Mouse (Mus musculus) layer of hippocampus, adult 9-10 months (tissue): ENCODE data around the gene Usp38.
"Not testable (repeated sequence)": the region's sequence is repeated elsewhere in the genome, so short reads cannot be mapped to it uniquely, and the experiment has no call there.

Experiments used
- DNase-seq: peaks from one replicate; pipeline ENCODE4 v3.0.0; 2022; ENCODE audit warnings: low spot score

Gene Usp38

GRCm38 (mm10) chr8:81014789-81015699, at the start of gene Usp38:
Gene Usp38, minus strand, starts transcription at chr8:81014928.
- peak; percentile 98 for DNase-seq

- DNase-seq = no peak
These were observed 47.8 kb upstream of the Usp38 start for GRCm38 (mm10) chr8:81062566-81062965.

DNA sequence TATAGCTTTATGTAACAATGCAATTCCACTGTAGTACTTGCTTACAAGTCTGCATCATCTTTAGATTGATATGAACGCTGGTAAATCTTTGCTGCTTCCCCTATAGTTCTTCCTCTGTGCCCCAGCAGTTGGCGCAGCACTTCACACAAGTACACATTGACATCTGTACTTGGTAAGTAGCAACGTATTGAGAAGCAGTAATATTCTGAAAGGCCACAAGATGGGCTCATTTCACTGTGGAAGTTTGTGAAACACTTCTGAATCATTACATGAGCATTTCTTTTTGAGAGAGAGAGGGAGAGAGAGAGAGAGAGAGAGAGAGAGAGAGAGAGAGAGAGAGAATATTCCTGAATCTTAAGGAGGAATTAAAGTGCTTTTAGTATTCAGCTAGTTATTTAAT, 47.2 kb upstream of the Usp38 start:
- DNase-seq = peak; percentile 18

DNA sequence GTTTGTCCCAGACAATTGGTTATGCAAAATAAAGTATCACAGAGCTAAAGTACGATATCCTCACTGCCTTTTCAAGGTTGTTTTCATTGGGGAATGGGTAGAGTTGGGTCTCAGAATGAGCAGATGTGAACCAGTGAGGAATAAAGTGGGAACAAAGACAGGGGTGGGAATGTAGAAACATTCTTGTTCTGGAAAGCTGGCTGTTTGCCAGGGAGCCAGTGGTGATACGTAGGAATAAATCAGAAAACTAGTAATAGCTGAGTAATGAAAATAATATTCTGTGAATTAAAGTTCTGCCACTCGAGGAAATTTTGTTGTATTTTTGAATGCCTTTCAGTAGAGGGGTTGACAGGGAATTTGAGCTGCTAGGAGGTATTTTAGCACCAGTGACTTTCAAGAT, 29.5 kb upstream of the Usp38 start:
- DNase-seq = no peak

DNA sequence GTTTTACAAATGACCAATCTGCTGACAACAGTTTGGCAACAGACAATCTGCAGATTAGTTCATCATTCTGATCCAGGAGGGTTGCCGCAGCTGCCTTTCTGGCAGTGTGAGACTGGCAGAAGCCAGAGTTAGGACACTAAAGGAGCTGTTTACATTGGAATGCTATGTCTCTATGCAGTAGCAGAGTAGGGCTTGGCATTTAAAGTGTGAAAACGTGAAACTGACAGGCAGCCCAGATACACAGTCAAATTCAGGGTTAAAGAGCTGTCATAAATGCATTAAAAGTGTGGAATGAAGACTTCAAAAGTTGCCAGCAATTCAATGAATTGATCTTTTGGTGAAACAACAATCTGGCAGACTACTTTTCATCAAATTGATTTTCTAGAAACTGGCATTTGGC, 13.3 kb upstream of the Usp38 start:
- DNase-seq = no peak

DNA sequence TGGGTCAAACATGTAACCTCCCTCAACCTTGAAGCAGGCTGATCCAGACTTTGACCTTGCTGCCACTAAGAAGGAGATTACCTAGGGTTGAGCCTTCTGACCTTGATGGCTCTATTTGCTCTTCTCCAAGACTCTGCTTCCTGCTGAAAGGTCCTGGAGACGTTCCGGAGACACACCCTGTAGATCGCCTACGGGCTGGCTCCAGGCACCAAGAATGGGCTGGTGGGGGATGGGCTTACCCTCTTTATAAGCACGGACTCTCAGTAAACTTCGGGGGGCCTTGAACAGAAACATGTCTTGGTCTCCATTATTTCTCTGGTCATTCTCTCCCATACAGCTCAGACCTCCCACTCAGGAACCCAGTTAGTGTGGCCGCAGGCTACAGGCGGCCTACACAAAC, 2.8 kb upstream of the Usp38 start:
- not testable (repeated sequence) for DNase-seq

DNA sequence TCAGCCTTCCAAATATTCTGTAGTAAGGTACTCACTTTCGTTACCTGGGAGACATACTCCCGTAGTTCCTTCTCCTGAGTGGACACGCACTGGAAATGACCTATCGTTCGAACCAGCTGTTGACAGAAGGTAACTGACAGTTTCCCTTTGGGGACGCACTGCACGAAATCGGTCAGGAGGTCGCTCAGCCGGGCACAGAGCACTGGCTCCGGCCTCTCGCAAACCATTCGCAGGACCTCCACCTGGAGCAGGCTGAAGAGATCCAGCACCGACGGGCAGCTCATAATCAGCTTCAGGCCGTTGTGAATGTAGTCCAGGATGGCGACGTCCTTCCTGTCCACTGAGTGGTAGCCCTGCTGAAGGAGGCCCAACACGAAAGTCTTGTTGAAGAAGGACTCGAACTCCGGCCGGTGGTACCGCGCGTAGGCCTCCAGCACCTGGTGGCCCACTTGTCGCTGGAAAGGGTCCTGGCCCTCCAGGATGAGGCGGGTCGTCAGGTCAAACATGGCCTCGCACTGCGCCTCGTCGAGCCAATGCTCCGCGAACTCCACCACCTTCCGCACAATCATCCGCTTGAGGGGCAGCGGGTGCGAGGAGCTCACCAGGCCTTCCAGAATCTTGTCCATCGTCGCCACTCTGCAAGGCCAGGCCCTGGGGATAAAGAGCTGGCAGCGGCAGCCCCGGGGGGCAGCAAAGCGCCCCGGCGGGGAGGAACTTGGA, 757 bp downstream of the Usp38 start:
- DNase-seq = no peak

DNA sequence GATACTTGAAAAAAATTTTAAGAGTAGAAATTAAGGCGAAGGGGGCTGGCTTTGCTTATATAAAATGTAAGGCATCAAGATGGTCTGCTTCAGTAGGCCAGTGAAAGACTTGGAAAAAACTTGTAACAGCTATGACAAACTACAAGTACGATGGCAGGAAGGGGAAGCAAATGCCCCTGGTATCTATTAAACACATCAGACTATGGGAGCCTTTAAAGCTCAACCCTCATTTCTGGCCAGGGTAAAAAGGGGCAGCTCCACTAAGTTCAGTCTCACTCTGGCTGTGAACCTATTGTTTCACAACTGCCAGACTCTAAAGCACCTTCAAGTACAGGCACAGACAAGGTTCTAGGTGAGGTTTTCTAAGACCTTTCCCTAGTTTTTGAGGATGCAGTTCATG, 2.0 kb downstream of the Usp38 start:
- DNase-seq = no peak

DNA sequence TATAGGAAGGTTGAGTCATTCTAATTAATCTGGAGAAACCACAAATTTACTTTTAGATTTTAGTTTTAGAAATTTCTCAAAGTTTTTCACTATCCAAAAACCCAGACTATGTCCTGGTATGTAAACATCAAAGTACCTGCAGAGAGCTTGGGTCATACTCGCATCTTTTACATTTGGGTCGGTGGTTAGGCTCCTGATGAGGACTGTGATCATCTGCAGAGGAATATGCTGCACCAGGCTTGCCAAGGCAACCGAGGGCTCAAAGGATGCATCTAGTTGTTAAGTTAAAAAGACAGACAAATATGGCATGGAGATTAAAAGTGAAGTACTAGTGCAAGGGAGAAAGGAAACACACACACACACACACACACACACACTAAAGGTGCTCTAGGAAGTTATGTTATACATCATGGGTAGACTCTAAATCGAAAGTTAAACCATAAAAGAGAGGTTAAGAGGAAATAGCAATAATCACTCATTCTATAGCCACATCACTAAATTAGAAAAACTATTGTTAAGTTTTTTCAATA, 2.6 kb downstream of the Usp38 start:
- no peak for DNase-seq

DNA sequence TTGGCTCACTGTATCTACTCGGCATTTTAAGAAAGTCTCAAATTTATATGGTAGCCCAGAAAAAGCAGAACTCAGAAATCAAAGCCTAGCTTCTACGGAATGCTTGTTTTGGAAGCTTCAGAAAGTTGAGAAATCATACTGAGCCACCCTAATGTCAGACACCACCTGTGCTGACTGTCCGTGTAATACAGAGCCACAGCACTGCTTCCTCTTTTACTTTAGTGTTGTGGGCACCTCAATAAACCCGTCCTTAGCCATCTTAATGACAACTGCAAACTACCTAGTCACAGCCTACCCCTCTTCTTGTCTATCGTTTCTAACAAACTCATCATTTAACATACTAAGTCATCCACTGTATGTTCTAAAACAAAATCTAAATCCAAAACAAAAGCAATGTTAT, 4.3 kb downstream of the Usp38 start:
- no peak for DNase-seq

DNA sequence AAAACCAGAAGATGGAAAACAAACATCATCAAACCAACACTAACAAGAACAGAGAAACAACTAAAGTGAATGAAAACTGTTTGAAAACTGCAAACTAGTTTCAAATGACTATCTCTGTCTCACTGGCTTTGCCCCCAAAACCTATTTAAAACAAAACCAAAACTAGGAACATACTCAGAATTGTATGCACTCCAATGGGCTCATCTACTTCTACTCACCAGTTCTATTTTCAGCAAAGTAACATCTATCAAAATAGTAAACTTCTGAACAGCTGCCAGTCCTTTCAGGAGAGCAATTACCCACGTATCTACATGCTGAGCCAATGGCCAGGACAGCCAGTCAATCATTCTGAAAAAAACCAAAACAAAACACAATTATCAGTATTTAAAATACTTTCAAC, 9.6 kb downstream of the Usp38 start:
- DNase-seq = no peak

GRCm38 (mm10) chr8:80996632-80997031, 18.1 kb downstream of the Usp38 start:
- no peak for DNase-seq

GRCm38 (mm10) chr8:80991937-80992336, 22.8 kb downstream of the Usp38 start:
- DNase-seq = no peak

DNA sequence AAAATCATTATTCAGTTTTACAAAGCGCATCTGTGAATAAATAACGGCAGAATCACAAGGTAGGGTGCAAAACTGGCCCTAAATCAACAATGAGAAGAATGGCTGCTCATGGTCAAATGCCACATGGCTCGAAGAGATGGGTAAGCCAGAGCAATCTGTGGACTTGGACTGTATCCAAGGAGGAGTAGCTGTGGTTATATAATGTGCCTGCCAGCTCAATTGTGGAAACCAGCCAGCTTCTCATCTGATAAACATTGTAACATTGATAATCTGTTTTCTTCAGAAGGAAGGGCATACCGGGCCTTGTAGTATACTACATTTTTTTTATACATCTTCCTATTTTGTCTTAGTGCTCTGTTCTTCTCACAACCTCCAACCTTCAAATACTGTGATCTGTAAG, 31.9 kb downstream of the Usp38 start:
- peak; percentile 26 for DNase-seq

- no peak for DNase-seq
These were observed 33.0 kb downstream of the Usp38 start for GRCm38 (mm10) chr8:80981696-80982095.

- no peak for DNase-seq
These were observed 34.7 kb downstream of the Usp38 start for GRCm38 (mm10) chr8:80980063-80980462.

DNA sequence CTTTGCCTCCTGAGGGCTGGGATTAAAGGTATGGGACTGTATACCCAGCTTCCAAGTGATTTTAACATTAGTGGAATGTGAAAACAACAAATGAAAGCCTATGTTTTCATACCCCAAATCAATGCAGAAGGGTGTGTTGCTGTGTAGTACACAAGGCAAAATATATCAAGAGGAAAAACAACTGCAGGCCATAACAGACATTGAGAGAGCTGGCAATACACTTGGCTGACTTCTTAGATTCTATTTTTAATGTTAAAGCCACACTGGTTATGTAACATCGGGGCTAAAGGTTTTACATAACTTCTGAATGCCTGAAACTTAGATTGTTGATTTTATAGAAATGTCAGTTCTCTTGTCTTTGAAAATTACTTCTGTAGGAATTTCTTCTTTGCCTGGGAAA, 37.5 kb downstream of the Usp38 start:
- no peak for DNase-seq

DNA sequence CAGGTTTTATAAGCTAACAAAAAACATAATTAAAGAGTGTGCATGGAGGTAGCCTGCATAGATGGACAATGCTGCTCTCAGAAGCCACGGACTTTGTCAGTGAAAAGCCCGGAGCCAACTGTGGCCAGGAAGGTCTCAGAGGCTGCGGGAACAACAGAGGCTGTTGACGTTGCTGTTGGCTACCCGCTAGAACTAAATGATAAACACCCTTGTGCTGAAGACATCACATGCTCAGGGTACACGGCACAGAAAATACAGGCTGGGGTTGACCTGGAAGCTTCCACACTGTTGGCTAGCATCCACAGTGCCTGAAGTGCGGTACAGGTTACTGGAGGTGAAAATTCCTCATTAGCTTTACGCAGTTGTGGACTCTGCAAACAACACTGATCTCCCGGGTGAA, 43.6 kb downstream of the Usp38 start:
- no peak for DNase-seq

DNA sequence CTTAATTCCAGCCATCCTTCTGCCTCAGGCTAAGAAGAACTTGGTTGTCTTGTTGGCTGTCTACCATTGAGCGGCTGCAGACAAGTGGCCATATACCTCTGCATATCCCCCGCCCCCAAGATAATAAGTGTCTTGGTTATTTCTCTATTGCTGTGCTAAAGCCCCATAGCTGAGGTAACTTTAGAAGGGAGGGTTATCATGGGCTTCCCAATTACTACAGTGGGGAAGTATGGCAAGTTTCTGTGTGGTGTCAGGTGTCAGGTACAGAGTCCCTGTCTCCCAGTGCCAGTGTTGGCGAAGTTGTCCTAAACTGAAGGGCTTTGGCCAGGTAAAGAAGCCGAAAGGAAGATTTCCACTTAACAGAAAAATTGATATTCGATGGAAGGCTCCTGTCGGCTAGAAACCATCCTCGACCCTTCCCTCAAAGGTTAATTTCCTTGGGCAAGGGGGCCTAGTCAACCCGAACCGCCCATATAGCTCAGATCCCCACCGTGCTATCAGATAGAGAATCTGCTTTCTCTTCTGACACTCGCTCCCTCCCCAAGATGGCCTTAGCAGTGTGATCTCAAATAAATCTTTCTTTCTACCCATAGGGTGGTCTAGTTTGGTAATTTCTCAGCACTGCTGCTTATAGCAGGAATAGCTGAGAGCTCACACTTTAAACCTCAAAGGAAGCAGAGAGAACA, 44.6 kb downstream of the Usp38 start:
- DNase-seq = no peak

DNA sequence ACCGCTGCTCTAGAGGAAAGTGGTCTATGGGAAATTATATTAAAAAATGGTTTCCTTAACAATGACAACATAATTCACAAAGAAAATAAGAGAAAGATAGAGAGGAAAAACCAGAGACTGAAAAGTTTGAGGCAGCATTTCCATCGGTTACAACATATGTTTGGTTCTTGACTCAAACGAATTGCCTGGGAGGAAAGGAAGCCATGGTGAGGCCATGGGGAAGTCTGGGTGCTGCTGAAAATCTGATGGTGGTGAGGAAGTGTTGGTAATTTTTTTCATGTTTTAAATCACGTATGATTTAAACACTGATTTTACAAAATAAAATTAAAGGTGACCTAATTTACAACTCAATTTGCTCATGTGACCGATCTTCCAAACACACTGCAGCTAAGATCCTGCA, 45.3 kb downstream of the Usp38 start:
- DNase-seq = no peak

DNA sequence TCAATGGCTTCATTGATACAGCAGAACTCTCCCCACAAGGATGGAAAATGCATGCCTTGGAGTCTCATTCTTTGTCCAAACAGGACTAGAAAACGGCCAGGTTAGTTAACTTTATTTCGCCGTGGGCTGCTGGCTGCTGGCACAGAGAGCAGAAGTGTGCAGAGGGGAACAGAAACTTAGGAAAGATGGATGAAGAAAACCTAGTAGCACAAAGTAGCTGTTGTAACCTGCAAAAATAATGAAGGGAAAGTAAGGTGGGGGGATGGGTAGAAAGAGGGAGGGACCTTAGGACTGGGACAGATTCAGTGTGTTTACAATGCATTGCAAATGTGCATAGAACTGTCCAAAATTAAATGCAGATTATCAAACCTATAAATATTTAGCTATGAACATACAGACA, 51.6 kb downstream of the Usp38 start:
- no peak for DNase-seq

DNA sequence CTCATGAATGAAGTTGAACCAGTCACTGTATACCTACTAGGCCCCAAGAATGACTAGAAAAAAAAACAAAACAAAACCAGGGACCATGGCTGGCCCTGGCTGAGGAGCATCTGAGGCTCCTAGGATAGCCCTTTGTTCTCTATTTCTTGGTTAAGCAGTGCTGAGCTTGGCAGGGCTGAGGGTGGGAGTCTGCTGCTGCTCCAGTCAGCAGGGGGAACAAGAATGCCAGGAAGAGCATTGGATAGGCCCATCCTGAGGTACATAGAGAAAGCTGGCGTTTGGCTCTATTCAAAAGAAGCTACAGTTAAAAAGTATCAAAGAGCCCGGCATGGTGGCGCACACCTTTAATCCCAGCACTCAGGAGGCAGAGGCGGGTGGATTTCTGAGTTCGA, 52.1 kb downstream of the Usp38 start:
- no peak for DNase-seq
